Mouse (Mus musculus) T-helper 1 cell (primary cell): ENCODE data around the gene Gm17606.

ENCODE experiments used
- in situ Hi-C: fragments of 300-600 bp; cut with MboI, MseI; formaldehyde crosslinking; loops from one replicate; pipeline ENCODE4 v1.15.1; 2025; ENCODE audit warnings: high pct_unique_total_duplicates

Gene Gm17606

DNA sequence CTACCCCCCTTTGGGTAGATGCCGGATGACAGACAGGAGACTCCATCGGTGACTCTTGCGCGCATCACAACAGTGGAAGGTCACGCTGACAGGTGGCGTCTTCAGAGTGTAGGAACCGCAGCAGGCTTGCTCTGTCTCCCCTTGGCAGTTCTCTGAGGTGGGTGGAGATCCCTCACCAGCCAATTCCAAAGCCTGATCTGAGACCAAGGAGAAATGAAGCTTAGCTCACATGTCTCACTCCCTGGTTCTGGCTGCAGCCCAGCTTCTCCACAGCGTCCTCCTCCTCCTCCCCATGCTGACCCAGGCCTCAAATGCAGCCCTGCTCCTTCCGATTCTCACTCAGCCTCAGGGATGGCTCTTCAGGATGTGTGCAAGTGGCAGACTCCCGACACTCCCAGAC, 15.8 kb upstream of the Gm17606 start:
- in situ Hi-C loops: no loop called here

DNA sequence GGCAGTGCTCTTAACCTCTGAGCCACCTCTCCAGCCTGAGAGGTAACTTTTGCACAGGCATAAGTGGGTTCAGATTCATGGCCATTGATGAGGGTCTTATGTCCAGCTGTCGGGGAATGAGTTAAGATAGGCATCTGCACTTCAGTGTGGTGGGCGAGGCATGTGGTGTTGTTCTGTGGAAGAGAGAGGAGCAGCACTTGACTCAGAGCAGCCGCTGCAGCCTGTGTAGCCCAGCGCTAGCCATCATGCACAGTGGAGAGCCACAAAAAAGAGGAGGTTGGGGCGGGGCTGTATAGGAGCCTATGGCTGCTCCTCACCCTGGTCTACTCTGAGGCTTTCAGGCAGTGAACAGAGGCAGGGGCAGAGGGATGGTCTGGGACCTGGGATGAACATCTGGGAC, 12.6 kb upstream of the Gm17606 start:
- in situ Hi-C loops: no loop called here

DNA sequence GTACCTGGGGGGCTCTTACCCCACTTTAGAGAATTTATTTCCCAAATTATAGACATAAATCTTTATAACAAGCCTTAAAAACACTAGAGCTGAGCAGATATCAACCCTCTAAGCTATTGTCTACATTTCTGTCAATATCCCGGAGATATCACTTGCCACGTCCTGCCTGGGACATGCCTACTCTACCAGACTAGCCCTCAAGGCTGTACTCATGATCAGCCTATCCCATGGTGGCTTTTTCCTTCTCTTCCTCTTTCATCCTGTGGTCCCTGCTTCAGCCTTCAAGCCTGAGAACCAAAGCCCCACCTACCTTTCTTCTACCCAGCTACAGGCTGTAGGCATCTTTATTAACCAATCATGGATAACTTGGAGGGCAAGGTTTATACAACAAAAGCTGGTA, 11.0 kb upstream of the Gm17606 start:
- in situ Hi-C loops: no loop called here

DNA sequence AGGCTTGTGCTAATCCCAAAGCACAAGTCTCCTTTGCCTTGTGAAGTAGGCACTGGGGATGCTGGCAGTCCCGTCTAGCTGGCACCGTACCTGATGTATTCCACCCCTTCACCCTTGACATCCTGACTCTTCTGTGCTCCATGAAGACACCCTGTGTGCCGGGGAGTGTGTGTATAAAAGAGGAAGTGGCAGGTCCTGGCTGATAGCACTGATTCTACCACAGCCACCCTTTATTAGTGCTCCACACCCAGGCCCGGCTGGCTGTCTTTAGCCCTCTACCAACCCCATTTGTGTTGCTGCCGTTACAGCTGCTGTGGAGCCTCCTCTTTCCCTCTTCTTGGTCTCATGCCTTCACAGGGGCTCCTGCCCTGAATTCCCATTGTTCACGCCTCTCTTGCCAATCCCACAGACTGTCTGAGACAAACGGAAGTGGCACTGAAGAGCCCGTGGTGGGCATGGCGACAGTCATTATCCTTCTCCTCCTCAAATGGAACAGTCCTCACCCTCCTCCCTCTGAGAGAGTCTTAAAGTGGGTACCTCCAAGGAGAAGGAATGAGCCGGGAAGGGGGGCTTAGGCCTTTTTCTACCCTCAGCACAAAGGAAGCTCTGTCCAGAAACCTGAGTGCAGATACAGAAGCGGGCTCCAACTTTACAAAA, 10.0 kb upstream of the Gm17606 start:
- in situ Hi-C loops: no loop called here

DNA sequence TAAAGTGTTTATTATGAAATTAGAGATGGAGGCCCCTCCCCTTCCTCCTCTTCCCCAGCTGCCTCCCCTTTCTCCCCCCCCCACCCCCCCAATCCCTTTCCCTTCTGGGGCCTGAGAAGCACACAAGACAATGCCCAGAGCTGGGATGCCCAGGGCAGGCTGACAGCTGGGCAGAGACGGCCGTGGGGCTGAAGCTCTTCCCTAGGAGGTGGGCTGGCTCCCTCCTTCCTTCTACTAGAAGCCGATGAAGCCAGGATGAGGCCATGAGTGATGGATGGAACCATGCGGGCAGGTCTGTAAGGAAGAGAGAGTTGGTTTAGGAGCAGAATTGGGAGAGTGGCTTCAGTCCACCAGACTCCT, 9.5 kb upstream of the Gm17606 start:
- in situ Hi-C loops: no loop called here

DNA sequence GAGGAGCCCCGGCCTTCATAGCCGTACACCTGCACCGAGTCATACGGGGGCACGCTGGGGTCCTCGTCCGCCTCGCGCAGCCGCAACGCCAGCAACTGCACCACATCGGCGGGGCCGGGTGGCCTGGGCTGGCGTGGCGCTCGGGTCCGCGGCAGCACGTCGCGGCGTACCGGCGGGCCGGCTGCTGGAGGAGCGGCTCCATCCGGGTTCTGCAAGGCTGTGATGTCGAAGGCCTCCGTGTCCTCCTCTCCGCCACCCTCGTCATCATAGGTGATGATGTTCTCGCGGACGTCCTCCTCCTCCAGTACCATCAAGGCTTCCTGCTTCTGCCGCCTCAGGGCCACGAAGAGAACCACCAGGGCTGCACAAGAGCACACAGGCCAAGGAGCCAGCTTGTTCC, 8.5 kb upstream of the Gm17606 start:
- in situ Hi-C loops: no loop called here

DNA sequence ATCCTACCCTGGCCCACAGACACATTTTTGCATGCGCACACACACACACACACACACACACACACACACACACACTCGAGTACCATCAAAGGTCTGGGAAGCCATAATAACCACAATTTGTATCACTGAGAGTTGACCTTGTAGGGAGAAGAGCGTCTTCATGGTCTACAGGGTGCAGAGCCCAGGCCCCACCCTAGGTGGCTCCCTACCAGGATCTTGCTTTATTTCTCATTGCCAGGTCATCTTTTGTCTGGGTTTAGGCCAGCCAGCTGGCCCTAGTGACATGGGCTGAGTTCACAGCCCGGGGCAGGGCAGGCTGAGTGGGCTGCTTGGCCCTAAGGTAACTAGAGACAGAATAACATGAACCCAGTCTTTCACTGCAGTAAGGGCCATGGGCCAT, 6.6 kb upstream of the Gm17606 start:
- in situ Hi-C loops: no loop called here

- in situ Hi-C loops: no loop called here
Measured at GRCm38 (mm10) chr14:54636954-54637353, 3.8 kb upstream of the Gm17606 start.

GRCm38 (mm10) chr14:54638210-54638609, 2.5 kb upstream of the Gm17606 start:
- in situ Hi-C loops: no loop called here

GRCm38 (mm10) chr14:54640121-54640520, 631 bp upstream of the Gm17606 start:
- in situ Hi-C loops: loop anchor here (5.0 kb wide), 1 partner anchor 73 kb away; no protein-coding TSS in a partner anchor

DNA sequence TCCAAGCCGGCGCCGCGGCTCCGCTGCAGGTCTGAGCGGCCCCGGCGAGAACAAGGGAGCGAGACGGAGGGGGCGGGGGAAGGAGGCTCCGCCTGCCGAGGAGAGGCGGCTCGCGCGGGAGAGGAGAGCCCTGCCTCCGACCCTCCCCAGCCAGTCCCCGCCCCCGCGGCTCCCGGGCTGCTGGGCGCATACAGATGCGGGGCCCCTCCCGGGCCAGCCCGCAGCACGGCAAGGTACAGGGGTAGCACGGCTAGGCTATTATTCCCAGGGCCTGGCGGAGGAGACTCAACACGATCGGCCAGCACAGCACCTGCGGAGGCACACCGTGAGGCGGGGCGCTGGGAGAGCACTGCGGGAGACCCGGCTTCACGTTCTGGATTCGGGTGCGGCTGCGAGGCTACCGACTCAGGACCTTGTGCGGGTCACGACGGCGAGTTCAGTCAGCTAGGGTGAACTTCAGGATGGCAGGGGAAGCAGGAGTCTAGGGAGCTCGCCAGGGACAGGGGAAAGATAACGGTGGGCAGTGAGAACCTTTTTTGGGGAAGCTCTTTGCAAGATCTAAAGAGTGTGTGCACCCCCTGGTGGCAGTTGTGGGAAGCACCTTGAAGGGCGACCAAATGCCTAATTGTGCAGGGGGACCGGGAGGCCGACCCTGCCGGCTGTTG, 685 bp downstream of the Gm17606 start, which contains the start of gene Cdh24:
TSS of gene Cdh24 (minus strand) at position 60 of the 665 bp plus-strand sequence.
- in situ Hi-C loops: loop anchor here (5.0 kb wide), 1 partner anchor 74 kb away; no protein-coding TSS in a partner anchor

- in situ Hi-C loops: loop anchor here (5.0 kb wide), 1 partner anchor 75 kb away; no protein-coding TSS in a partner anchor
Measured at GRCm38 (mm10) chr14:54642224-54642944, 1.6 kb downstream of the Gm17606 start.

DNA sequence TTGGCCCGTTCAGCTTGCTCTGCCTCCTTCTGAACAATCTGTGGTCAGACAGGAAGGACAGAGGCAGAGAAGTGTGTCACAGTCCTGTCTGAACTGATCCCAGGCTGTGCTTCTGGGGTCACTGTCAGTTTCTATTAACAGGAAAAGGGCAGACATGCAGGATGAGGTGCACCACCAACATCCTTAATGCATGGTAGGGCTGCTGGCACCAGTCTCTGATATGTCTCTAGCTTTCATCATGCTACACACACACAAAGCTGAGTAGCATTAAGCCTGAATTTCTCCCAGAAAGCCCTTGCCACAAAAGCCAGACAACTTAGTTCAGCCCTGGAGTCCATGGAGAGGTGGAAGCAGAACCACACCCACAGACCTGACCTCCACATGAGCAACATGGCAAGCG, 2.3 kb downstream of the Gm17606 start:
- in situ Hi-C loops: loop anchor here (5.0 kb wide), 1 partner anchor 76 kb away; no protein-coding TSS in a partner anchor

GRCm38 (mm10) chr14:54644294-54644693, 3.5 kb downstream of the Gm17606 start:
- in situ Hi-C loops: loop anchor here (5.0 kb wide), 1 partner anchor 77 kb away; no protein-coding TSS in a partner anchor

GRCm38 (mm10) chr14:54646455-54646854, 5.7 kb downstream of the Gm17606 start:
- in situ Hi-C loops: no loop called here

GRCm38 (mm10) chr14:54646898-54647636, 6.3 kb downstream of the Gm17606 start:
- in situ Hi-C loops: no loop called here

DNA sequence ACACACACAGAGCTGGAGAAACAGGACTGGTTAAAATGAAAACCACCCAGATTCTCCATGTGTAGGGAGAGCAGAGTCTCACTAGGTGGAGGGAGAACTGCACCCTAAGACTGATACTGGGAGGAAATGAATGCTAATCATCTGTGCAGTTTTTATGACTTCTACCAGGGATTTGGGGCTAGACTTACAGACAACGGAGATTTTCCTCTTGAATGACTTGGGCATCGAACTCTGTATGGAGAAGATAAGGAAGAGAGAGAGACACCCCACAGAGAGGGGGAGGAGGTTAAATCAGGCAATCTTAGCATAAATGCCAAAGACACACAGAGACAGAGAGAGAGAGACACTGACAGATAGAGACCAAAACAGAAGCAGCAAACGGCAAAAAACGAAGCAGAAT, 7.1 kb downstream of the Gm17606 start:
- in situ Hi-C loops: no loop called here

GRCm38 (mm10) chr14:54650621-54651454, 10.1 kb downstream of the Gm17606 start:
- in situ Hi-C loops: no loop called here

DNA sequence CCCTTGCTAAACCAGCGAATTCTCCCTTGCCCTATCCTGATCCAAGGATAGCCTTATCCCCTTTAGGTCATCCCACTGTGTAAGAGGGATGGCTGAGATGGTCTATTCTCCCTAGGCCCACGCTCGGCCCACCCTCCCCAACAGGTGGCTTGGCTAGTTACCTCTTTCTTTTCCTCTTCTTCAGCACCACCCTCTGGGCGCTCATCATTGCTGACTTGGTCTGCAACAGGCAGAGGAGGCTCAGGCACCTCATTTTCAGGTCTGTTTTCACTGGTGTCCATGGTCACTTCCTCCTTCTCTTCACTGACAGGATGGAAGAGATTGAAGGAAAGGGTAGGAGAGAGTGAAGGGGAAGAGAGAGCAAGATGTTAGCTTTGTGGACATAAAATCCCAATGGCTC, 10.8 kb downstream of the Gm17606 start:
- in situ Hi-C loops: no loop called here

DNA sequence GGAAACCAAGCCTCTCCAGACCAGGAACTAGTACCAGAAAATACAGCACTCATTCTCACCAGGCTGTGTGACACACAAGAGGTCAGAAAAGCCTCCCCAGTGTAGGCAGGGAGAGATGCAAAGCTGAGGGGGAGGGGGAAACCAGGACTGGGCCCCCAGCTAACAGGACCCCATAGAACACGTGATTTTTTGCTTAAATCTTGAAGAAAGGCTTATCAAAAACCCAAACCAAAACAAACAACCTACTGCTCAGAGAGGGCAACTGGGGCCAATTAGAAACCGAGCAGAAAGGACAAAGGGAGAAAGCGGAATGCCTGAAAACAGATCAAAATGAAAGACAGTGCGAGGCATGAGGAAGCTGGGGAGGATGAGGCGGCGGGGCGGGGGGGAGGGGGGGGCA, 12.0 kb downstream of the Gm17606 start:
- in situ Hi-C loops: no loop called here

DNA sequence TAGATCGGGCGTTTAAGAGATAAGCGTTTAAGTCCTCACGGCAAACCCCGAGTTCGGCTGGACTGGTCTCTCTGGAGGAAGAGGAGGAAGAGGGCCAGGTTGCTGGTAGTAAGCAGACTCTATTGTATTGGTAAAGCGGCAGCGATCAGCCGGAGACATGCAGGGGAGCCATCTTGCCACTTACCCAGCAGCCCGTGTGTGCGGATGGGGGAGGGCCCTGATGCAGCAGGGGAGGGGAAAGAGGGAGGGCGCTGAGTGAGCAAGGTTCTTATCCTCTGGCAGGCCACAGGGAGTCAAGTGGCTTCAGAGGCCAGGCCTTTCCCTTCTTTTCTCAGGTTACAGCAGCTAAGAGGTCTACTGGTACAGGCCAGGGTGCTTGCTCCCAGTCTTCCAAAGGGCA, 12.7 kb downstream of the Gm17606 start:
- in situ Hi-C loops: no loop called here
